Mouse (Mus musculus): ENCODE data around the gene Eri3. TPM values are rescaled to one million over a fixed set of nuclear protein-coding genes. Genes with fewer than 3 reads are reported as not detected.

The Eri3 gene
- total RNA-seq, 2 experiments from 2014 or later, result 211 to 231 TPM

GRCm38 (mm10) chr4:117622270-117622669 is 72.1 kb downstream of the Eri3 start:
- no peak for DNase-seq (ENCODE audit: low spot score in 2 of 2)

DNA sequence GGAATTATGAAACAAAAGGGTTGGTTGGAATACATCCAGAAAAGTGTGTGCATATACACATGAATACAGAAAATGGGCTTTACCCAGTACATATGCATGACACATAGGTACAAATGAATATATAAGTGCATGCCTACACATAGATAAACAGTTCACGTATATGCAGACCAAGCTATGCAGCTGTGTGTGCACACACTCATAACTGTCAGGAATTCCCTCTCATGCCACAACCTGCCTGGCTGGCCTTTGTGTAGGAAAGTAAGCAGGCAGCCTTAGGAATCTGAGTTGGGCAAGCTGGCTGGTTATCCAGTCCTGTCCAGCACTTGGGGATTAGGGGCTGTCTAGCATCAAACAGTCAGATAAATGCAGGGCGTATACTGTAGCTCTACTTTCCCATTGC is 72.9 kb downstream of the Eri3 start:
- no peak for DNase-seq (ENCODE audit: low spot score in 2 of 2)

- DNase-seq (ENCODE audit: low spot score in 2 of 2), result no peak
These were observed 74.5 kb downstream of the Eri3 start for GRCm38 (mm10) chr4:117624660-117625059.

- no peak for DNase-seq (ENCODE audit: low spot score in 2 of 2)
These were observed 78.3 kb downstream of the Eri3 start for GRCm38 (mm10) chr4:117628464-117628863.

GRCm38 (mm10) chr4:117630053-117630670 is 80.0 kb downstream of the Eri3 start:
- DNase-seq (ENCODE audit: low spot score in 2 of 2), result no peak

- DNase-seq (ENCODE audit: low spot score in 2 of 2), result no peak
These were observed 83.4 kb downstream of the Eri3 start for GRCm38 (mm10) chr4:117633527-117633926.

GRCm38 (mm10) chr4:117634642-117635041 is 84.5 kb downstream of the Eri3 start:
- DNase-seq (ENCODE audit: low spot score in 2 of 2), result no peak

DNA sequence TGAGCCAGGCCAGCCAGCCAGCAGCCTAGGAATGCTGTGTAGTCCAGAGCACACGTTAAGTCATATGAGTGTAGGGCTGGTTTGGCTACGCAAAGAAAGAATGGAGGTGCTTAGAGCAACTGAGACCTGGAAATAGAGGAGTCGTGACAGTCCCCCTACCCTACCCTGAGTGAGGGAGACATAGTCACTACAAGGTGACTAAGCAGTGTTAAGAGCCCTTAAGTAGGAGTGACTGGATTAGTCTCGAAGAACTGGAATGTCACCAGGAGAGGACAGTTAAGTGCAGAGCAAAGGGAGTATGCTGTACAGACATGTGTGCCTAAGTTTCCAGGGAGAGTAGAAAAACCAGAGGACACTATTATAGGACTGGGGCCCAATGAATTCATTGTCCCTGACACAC is 86.0 kb downstream of the Eri3 start:
- DNase-seq (ENCODE audit: low spot score in 2 of 2), result no peak

- DNase-seq (ENCODE audit: low spot score in 2 of 2), result no peak
These were observed 86.9 kb downstream of the Eri3 start for GRCm38 (mm10) chr4:117636891-117637613.

- no peak for DNase-seq (ENCODE audit: low spot score in 2 of 2)
These were observed 90.9 kb downstream of the Eri3 start for GRCm38 (mm10) chr4:117640925-117641703.

- DNase-seq (ENCODE audit: low spot score in 2 of 2), result no peak
These were observed 91.6 kb downstream of the Eri3 start for GRCm38 (mm10) chr4:117641804-117642203.

GRCm38 (mm10) chr4:117645031-117645435 is 94.9 kb downstream of the Eri3 start:
- DNase-seq (ENCODE audit: low spot score in 2 of 2), result peak in 1 of 2 experiments; percentile 18

DNA sequence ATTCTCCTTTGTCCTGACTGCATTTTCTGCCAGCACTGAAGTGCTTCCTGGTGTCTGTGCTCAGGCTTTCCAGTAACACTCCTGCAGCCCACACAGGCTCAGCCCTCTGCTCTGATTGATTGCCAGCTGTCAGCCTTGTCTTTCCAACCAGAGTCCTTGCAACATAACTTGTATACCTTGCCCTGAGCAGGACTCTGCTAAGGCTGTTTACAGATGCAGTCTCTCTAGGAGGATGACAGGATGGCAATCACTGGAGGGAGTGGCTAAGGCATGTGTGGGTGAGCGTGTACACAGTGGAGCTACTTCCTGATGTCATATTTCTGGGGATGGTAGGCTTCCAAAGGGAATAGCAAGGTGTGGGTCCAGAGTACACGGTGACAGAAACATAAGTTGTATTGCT is 95.7 kb downstream of the Eri3 start:
- DNase-seq (ENCODE audit: low spot score in 2 of 2), result no peak

DNA sequence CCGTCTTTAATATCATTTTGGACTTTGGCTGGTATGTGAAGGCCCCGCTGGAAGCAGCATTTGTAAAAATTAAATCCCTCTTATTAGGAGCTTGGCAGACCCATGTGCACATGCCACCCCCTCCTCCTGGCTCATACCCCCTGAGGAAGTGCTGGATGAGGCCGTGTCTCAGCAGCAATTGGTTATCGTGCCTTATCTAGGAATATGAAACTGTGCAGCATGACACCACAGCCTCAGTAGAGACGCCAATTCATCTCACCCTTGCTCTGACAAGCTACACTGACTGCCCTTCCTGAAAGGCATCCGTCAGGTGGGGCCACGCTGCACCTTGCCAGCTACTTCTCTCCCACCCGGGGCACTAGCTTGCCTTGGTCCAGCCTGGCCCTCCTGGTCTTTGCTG is 96.3 kb downstream of the Eri3 start:
- no peak for DNase-seq (ENCODE audit: low spot score in 2 of 2)

DNA sequence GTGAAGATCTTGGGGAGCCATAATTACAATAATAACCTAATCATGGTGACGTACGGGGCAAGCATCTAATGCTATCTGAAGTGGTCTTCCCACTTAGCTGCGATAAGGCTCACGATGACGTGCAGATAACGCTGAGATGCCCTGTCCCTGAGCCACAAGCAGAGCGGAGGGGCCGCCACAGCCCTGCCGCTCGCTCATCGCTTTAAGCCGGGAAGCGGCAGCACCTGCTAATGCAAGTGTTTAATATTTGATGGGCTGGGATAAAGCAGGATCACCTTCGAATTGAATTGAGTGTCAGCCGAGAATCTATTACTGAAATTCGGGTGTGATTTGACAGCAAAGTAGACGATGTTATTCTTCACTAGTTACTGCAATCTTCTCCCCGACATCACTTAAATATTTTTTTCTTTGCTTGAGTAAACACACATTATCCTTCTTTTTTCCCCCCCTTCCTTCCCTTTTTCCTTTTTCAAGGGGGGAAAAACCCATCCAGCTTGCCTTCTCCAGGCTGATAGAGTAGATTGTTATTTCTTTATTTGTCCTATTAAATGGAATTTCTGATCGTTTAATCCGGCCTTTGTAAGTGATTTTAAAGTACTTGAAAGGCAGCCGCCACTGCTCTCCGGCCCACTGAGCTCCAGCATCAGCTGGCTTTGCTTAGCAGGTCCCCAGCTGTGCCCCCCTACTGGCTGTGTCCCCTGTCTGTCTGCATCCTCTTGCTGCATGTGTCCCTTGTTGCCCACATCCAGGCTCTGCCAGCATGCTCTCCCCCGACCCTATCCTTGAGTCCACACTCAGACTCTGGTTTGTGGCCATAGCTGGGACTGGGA is 97.0 kb downstream of the Eri3 start:
- DNase-seq (ENCODE audit: low spot score in 2 of 2), result no peak

GRCm38 (mm10) chr4:117651626-117652101 is 101.5 kb downstream of the Eri3 start:
- DNase-seq (ENCODE audit: low spot score in 2 of 2), result no peak

DNA sequence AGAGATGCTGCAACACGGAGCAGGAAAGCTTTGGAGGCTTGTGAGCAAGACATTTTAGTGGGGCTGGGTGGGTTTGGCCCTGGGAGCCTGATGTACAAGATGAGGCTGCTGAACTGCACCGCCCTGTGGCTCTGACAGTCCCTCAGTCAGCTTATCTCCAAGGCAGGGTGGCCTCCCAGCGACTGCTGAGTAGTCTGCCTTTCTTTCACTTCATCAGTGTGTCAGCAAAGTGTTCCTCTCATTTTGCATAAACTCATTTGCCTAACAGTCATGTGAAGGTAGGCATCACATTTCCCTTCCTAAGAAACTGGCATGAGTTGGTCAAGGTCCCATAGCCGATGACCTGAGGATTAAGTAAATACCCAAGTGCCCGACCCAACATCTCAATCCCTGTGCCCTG is 102.6 kb downstream of the Eri3 start:
- no peak for DNase-seq (ENCODE audit: low spot score in 2 of 2)

DNA sequence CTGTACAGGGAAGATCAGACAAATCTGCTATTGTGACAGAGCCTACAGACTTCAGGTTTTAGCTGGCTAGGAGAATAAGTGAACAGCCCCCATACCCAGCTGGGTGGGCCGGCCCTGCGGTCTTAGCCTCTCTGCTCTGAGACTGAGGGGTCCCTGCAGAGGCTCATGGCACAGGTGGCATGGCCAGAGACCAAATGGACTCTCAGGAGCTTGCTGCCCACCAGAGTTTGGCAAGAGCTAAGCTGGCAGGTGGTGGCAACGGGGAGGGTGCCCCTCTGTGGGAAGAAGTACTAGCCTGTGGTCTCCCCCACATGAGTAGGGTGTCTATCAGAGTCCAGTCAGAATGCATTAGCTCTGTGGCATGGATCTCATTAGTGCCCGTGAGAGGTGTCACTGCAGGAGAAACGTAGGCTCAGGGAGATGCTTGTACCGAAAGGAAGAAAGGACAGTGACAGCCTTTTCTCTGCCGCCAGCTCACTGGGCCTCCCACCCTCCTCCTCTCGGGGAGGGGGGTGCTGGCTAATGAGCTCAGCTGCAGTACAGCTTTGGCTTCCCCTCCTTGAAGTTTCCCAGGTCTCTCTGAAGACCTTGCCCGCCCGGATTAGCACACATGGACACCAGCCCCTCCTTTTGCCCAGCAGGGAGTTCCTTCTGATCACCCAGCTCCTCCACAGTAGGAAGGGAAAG is 104.0 kb downstream of the Eri3 start:
- DNase-seq (ENCODE audit: low spot score in 2 of 2), result no peak

GRCm38 (mm10) chr4:117654703-117655499 is 104.7 kb downstream of the Eri3 start:
- no peak for DNase-seq (ENCODE audit: low spot score in 2 of 2)

DNA sequence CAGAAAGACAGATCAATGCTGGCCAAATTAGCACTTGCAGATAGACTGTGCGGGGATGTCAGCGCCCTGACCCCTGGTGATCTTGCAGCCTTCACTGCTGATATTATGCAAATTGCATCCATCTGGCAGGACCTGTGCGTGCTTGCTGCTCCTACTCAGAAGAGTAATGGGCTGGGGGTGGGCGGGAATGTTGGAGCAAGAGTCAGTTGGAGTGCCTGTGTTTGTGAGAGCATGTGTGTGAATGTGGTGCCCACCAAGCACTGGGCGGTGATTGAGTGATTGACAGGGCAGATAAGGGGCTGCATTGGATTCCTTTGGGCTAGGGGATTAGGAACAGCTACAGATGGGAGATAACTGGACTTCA is 105.3 kb downstream of the Eri3 start:
- no peak for DNase-seq (ENCODE audit: low spot score in 2 of 2)

Measured in left cerebral cortex, adult 18-20 months (tissue).